Mouse (Mus musculus): ENCODE data around the gene Chrna7.

DNA sequence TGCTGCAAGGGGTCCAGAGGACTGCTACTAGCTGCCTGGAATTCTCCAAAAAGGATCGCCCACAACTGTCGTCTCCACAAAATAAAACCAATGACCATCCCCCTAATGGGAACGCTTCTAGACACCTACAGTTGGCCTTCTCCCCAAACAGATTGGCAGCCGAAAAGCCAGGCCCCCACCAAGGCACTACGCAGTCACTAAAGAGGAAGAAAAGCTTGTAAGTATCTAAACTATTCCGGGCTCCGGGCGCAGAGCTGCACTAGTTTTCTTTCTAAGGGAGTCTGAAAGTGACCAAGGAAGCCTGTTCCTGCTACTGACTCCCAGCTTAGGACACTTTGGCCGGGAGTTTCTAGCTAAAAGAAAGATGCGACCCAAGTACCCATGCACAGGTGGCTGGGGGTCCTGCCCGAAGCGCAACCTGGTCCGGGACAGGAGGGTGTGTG, 707 bp downstream of the Chrna7 start:
- no peak for TF ChIP-seq CTCF (IDR thresholded peaks at IDR 0.05; ENCODE audit: low read depth, low read length)
- no peak for TF ChIP-seq POLR2A (IDR thresholded peaks at IDR 0.05; ENCODE audit: extremely low read depth, insufficient read depth, low read length)
